Mouse (Mus musculus): ENCODE measurements around the gene Tcf23. TPM values are rescaled to one million over a fixed set of nuclear protein-coding genes. Genes with fewer than 3 reads are reported as not detected.
"Not testable (repeated sequence)": the region's sequence is repeated elsewhere in the genome, so short reads cannot be mapped to it uniquely, and the experiment has no call there.

The Tcf23 gene
- polyA plus RNA-seq, 1 experiment from 2014 or later, result 3.3 TPM

GRCm38 (mm10) chr5:31001560-31001959 is 33.1 kb downstream of the Tcf23 start:
- no peak overlapping the region for H3K4me3 ChIP-seq (ENCODE audit: low read length)
- H3K27ac ChIP-seq (ENCODE audit: low read length), result no peak overlapping the region
- no peaks in the 10 kb centered on the region for H3K36me3 ChIP-seq (ENCODE audit: control insufficient read depth, insufficient read depth, low read length)
- no peak overlapping the region for H3K4me2 ChIP-seq (ENCODE audit: low read depth, low read length)
- H3K9me3 ChIP-seq (ENCODE audit: control insufficient read depth, low read length), result no peaks in the 10 kb centered on the region
- no peak overlapping the region for H3K9ac ChIP-seq (ENCODE audit: low read depth, low read length)
- 80% methylated on average over 4 of the region's 4 CpGs for WGBS
- H3K27me3 ChIP-seq (replicated peaks; ENCODE audit: control insufficient read depth, insufficient read depth, low read length), result no peaks in the 10 kb centered on the region
- ATAC-seq, result no peak
- H3K4me1 ChIP-seq (ENCODE audit: control insufficient read depth, insufficient read depth, low read length), result no peaks in the 10 kb centered on the region

DNA sequence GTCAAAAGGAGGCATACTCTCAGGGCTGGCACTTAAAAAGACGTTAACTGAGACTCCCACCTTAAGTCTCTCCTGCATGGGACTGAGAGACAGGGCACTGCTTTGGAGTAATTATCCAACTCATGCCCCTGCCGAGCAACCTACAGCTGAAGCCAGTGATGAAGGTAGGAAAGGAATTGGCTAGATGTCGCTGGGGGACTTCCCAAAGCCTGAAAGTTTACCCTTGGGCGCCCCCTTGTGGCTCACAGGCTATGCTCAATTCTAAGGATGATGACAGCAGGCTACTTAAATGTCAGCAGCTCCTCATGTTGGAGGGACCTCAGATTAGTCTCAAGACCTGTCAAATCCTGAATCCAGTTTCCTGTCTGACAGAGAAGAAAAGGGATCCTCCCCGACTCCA is 35.7 kb downstream of the Tcf23 start:
- Histone ChIP-seq H3K4me1 (ENCODE audit: control insufficient read depth, insufficient read depth, low read length) (no peaks in the 10 kb centered on the region), H3K9ac (ENCODE audit: low read depth, low read length) (no peak overlapping the region), H3K36me3 (ENCODE audit: control insufficient read depth, insufficient read depth, low read length) (no peaks in the 10 kb centered on the region), H3K27me3 (replicated peaks; ENCODE audit: control insufficient read depth, insufficient read depth, low read length) (no peaks in the 10 kb centered on the region), H3K9me3 (ENCODE audit: control insufficient read depth, low read length) (no peaks in the 10 kb centered on the region), H3K4me2 (ENCODE audit: low read depth, low read length) (no peak overlapping the region), H3K4me3 (ENCODE audit: low read length) (no peak overlapping the region), H3K27ac (ENCODE audit: low read length) (no peak overlapping the region)
- ATAC-seq, result peak; percentile 65
- 5% methylated on average over 5 of the region's 5 CpGs for WGBS

- ATAC-seq, result no peak
- Histone ChIP-seq H3K27me3 (replicated peaks; ENCODE audit: control insufficient read depth, insufficient read depth, low read length) (no peaks in the 10 kb centered on the region), H3K9me3 (ENCODE audit: control insufficient read depth, low read length) (no peaks in the 10 kb centered on the region), H3K36me3 (ENCODE audit: control insufficient read depth, insufficient read depth, low read length) (no peaks in the 10 kb centered on the region), H3K4me2 (ENCODE audit: low read depth, low read length) (no peak overlapping the region), H3K4me3 (ENCODE audit: low read length) (no peak overlapping the region), H3K27ac (ENCODE audit: low read length) (no peak overlapping the region), H3K4me1 (ENCODE audit: control insufficient read depth, insufficient read depth, low read length) (no peaks in the 10 kb centered on the region), H3K9ac (ENCODE audit: low read depth, low read length) (no peak overlapping the region)
- 72% methylated on average over 3 of the region's 3 CpGs for WGBS
Measured at GRCm38 (mm10) chr5:31012737-31013136, 44.3 kb downstream of the Tcf23 start.

GRCm38 (mm10) chr5:31015913-31016312 is 47.5 kb downstream of the Tcf23 start:
- Histone ChIP-seq H3K4me2 (ENCODE audit: low read depth, low read length) (no peak overlapping the region), H3K27ac (ENCODE audit: low read length) (no peak overlapping the region), H3K27me3 (replicated peaks; ENCODE audit: control insufficient read depth, insufficient read depth, low read length) (no peaks in the 10 kb centered on the region), H3K9me3 (ENCODE audit: control insufficient read depth, low read length) (no peaks in the 10 kb centered on the region), H3K4me1 (ENCODE audit: control insufficient read depth, insufficient read depth, low read length) (no peaks in the 10 kb centered on the region), H3K4me3 (ENCODE audit: low read length) (no peak overlapping the region), H3K36me3 (ENCODE audit: control insufficient read depth, insufficient read depth, low read length) (no peaks in the 10 kb centered on the region), H3K9ac (ENCODE audit: low read depth, low read length) (no peak overlapping the region)
- WGBS, result 31% methylated on average over 2 of the region's 2 CpGs
- no peak for ATAC-seq

- ATAC-seq; H3K36me3 ChIP-seq (ENCODE audit: control insufficient read depth, insufficient read depth, low read length); H3K4me1 ChIP-seq (ENCODE audit: control insufficient read depth, insufficient read depth, low read length); H3K4me2 ChIP-seq (ENCODE audit: low read depth, low read length); H3K4me3 ChIP-seq (ENCODE audit: low read length); H3K9me3 ChIP-seq (ENCODE audit: control insufficient read depth, low read length); H3K9ac ChIP-seq (ENCODE audit: low read depth, low read length); H3K27ac ChIP-seq (ENCODE audit: low read length); H3K27me3 ChIP-seq (replicated peaks; ENCODE audit: control insufficient read depth, insufficient read depth, low read length): not testable (repeated sequence)
- 93% methylated on average over 4 of the region's 5 CpGs for WGBS
Measured at GRCm38 (mm10) chr5:31021790-31022189, 53.3 kb downstream of the Tcf23 start.

DNA sequence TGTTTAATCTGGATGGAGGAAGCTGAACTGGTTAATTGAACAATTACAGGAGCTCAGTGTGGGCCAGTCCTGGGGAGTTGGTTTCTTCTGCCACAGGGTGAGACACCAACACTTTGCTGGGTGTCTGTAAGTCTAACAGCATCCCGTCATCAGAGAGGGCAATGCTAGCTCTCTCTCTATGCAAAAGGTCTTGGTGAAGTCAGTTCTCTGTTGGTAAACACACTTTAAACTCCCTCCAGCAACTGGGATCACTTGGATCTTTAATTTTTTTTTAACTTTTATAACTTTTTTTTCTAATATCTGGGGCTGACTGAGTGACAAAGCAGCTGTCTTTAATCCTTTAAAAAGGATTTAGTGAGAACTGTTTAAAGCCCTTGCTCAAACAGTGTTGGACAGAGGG is 54.2 kb downstream of the Tcf23 start:
- ATAC-seq, result no peak
- no peak overlapping the region for H3K4me2 ChIP-seq (ENCODE audit: low read depth, low read length)
- H3K9me3 ChIP-seq (ENCODE audit: control insufficient read depth, low read length), result no peaks in the 10 kb centered on the region
- H3K27ac ChIP-seq (ENCODE audit: low read length), result no peak overlapping the region
- no peak overlapping the region for H3K9ac ChIP-seq (ENCODE audit: low read depth, low read length)
- H3K27me3 ChIP-seq (replicated peaks; ENCODE audit: control insufficient read depth, insufficient read depth, low read length), result no peaks in the 10 kb centered on the region
- no peaks in the 10 kb centered on the region for H3K4me1 ChIP-seq (ENCODE audit: control insufficient read depth, insufficient read depth, low read length)
- no peaks in the 10 kb centered on the region for H3K36me3 ChIP-seq (ENCODE audit: control insufficient read depth, insufficient read depth, low read length)
- WGBS, result 55% methylated on average over 1 of the region's 1 CpGs
- no peak overlapping the region for H3K4me3 ChIP-seq (ENCODE audit: low read length)

DNA sequence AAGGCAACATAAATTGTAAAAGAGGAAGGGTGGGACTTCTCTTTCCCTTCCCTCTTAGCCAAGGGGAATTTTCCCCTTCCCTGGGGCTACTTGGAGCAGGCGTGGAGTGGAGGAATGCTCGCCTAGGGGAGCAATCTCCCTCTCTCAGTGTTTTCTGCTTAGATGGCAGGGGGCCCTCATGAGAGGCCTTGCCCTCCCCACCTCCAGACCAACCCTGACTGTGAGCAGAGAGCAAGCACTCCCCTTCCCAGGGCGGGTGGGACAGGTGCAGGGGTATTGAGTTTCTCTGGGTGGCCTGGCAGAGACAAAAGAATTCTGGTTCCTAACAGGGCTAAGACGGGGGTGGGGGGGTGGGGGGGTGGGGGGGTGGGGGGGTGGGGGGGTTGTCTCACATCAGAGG is 54.8 kb downstream of the Tcf23 start:
- ATAC-seq, result no peak

DNA sequence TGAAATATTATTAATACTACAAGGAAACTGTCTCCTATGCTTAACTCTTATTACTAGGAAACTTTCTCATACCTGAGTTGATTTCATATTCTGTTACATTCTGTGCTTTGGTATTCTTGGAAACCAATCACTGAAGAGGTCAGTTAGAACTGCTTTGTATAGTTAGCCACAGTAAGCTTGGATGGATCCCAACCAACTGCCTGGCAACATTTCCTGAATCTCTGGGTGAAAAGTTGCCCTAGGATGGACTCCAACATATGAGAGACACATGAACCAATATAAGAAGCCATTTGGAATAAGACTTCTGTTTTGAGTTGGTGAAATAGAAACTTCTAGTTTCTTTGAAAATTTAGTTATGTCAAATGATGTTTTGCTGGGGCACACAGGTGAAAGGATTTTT is 56.2 kb downstream of the Tcf23 start:
- H3K9ac ChIP-seq (ENCODE audit: low read depth, low read length), result no peak overlapping the region
- no peak overlapping the region for H3K4me3 ChIP-seq (ENCODE audit: low read length)
- H3K4me2 ChIP-seq (ENCODE audit: low read depth, low read length), result no peak overlapping the region
- no peaks in the 10 kb centered on the region for H3K4me1 ChIP-seq (ENCODE audit: control insufficient read depth, insufficient read depth, low read length)
- H3K36me3 ChIP-seq (ENCODE audit: control insufficient read depth, insufficient read depth, low read length), result no peaks in the 10 kb centered on the region
- no peaks in the 10 kb centered on the region for H3K9me3 ChIP-seq (ENCODE audit: control insufficient read depth, low read length)
- no peak for ATAC-seq
- no peak overlapping the region for H3K27ac ChIP-seq (ENCODE audit: low read length)
- H3K27me3 ChIP-seq (replicated peaks; ENCODE audit: control insufficient read depth, insufficient read depth, low read length), result no peaks in the 10 kb centered on the region

More for the DNA sequence above, 54.8 kb downstream of the Tcf23 start:
- Histone ChIP-seq H3K4me1 (ENCODE audit: control insufficient read depth, insufficient read depth, low read length) (no peaks in the 10 kb centered on the region), H3K9ac (ENCODE audit: low read depth, low read length) (no peak overlapping the region), H3K4me3 (ENCODE audit: low read length) (no peak overlapping the region), H3K4me2 (ENCODE audit: low read depth, low read length) (no peak overlapping the region), H3K36me3 (ENCODE audit: control insufficient read depth, insufficient read depth, low read length) (no peaks in the 10 kb centered on the region), H3K27me3 (replicated peaks; ENCODE audit: control insufficient read depth, insufficient read depth, low read length) (no peaks in the 10 kb centered on the region), H3K9me3 (ENCODE audit: control insufficient read depth, low read length) (no peaks in the 10 kb centered on the region), H3K27ac (ENCODE audit: low read length) (no peak overlapping the region)
- whole genome bisulfite sequencing, result 28% methylated on average over 4 of the region's 4 CpGs

Other genes starting within 250 kb of the Tcf23 start
- gene Mapre3, start 154.0 kb upstream of the Tcf23 start, polyA plus RNA-seq (2015; fragmentation: Nextera tagmentation; extraction: Ambion mirVana), result 14.0 and 15.4 TPM in 2 replicates
- 76.5 and 81.0 TPM in 2 replicates for gene Tmem214, start 100.7 kb upstream of the Tcf23 start, polyA plus RNA-seq (2015; fragmentation: Nextera tagmentation; extraction: Ambion mirVana)
- 13.9 and 16.3 TPM in 2 replicates for gene Agbl5, start 80.0 kb upstream of the Tcf23 start, polyA plus RNA-seq (2015; fragmentation: Nextera tagmentation; extraction: Ambion mirVana)
- gene Ost4, start 60.9 kb upstream of the Tcf23 start, polyA plus RNA-seq (2015; fragmentation: Nextera tagmentation; extraction: Ambion mirVana), result 459 and 477 TPM in 2 replicates
- gene Emilin1, start 55.3 kb upstream of the Tcf23 start, polyA plus RNA-seq (2015; fragmentation: Nextera tagmentation; extraction: Ambion mirVana), result 173 and 177 TPM in 2 replicates
- gene Khk, start 47.2 kb upstream of the Tcf23 start, polyA plus RNA-seq (2015; fragmentation: Nextera tagmentation; extraction: Ambion mirVana), result 26.9 and 32.5 TPM in 2 replicates
- gene Cgref1, start 23.1 kb upstream of the Tcf23 start, polyA plus RNA-seq (2015; fragmentation: Nextera tagmentation; extraction: Ambion mirVana), result 67.0 and 88.7 TPM in 2 replicates
- 222 and 227 TPM in 2 replicates for gene Preb, start 8.3 kb upstream of the Tcf23 start, polyA plus RNA-seq (2015; fragmentation: Nextera tagmentation; extraction: Ambion mirVana)
- 180 and 190 TPM in 2 replicates for gene Atraid, start 79.7 kb downstream of the Tcf23 start, polyA plus RNA-seq (2015; fragmentation: Nextera tagmentation; extraction: Ambion mirVana)
- gene Slc5a6, start 80.3 kb downstream of the Tcf23 start, polyA plus RNA-seq (2015; fragmentation: Nextera tagmentation; extraction: Ambion mirVana), result 18.8 TPM in 2 replicates
- 16.8 and 18.2 TPM in 2 replicates for gene Cad, start 86.1 kb downstream of the Tcf23 start, polyA plus RNA-seq (2015; fragmentation: Nextera tagmentation; extraction: Ambion mirVana)
- gene Dnajc5g, start 137.6 kb downstream of the Tcf23 start, polyA plus RNA-seq (2015; fragmentation: Nextera tagmentation; extraction: Ambion mirVana), result not detected in 2 replicates
- gene Slc30a3, start 139.6 kb downstream of the Tcf23 start, polyA plus RNA-seq (2015; fragmentation: Nextera tagmentation; extraction: Ambion mirVana), result 0.12 and 0.15 TPM in 2 replicates
- not detected in 2 replicates for gene Trim54, start 148.1 kb downstream of the Tcf23 start, polyA plus RNA-seq (2015; fragmentation: Nextera tagmentation; extraction: Ambion mirVana)
- gene Ucn, start 170.2 kb downstream of the Tcf23 start, polyA plus RNA-seq (2015; fragmentation: Nextera tagmentation; extraction: Ambion mirVana), result not detected in 2 replicates
- 80.3 and 84.4 TPM in 2 replicates for gene Mpv17, start 185.6 kb downstream of the Tcf23 start, polyA plus RNA-seq (2015; fragmentation: Nextera tagmentation; extraction: Ambion mirVana)
- 1.1 TPM in 2 replicates for gene Gm29609, start 211.2 kb downstream of the Tcf23 start, polyA plus RNA-seq (2015; fragmentation: Nextera tagmentation; extraction: Ambion mirVana)
- 56.4 and 60.3 TPM in 2 replicates for gene Gtf3c2, start 211.5 kb downstream of the Tcf23 start, polyA plus RNA-seq (2015; fragmentation: Nextera tagmentation; extraction: Ambion mirVana)
- 143 and 149 TPM in 2 replicates for gene Snx17, start 224.6 kb downstream of the Tcf23 start, polyA plus RNA-seq (2015; fragmentation: Nextera tagmentation; extraction: Ambion mirVana)
- gene Eif2b4, start 224.8 kb downstream of the Tcf23 start, polyA plus RNA-seq (2015; fragmentation: Nextera tagmentation; extraction: Ambion mirVana), result 67.1 and 67.6 TPM in 2 replicates
- gene Zfp513, start 233.6 kb downstream of the Tcf23 start, polyA plus RNA-seq (2015; fragmentation: Nextera tagmentation; extraction: Ambion mirVana), result 5.5 and 6.0 TPM in 2 replicates

All from intestine, embryonic 16.5 days (tissue).